Mouse (Mus musculus): ENCODE measurements around the gene Arhgef15. TPM values are rescaled to one million over a fixed set of nuclear protein-coding genes. Genes with fewer than 3 reads are reported as not detected.
"Not testable (repeated sequence)": the region's sequence is repeated elsewhere in the genome, so short reads cannot be mapped to it uniquely, and the experiment has no call there.

The Arhgef15 gene
- polyA plus RNA-seq, 1 experiment from 2014 or later = 27.2 TPM

DNA sequence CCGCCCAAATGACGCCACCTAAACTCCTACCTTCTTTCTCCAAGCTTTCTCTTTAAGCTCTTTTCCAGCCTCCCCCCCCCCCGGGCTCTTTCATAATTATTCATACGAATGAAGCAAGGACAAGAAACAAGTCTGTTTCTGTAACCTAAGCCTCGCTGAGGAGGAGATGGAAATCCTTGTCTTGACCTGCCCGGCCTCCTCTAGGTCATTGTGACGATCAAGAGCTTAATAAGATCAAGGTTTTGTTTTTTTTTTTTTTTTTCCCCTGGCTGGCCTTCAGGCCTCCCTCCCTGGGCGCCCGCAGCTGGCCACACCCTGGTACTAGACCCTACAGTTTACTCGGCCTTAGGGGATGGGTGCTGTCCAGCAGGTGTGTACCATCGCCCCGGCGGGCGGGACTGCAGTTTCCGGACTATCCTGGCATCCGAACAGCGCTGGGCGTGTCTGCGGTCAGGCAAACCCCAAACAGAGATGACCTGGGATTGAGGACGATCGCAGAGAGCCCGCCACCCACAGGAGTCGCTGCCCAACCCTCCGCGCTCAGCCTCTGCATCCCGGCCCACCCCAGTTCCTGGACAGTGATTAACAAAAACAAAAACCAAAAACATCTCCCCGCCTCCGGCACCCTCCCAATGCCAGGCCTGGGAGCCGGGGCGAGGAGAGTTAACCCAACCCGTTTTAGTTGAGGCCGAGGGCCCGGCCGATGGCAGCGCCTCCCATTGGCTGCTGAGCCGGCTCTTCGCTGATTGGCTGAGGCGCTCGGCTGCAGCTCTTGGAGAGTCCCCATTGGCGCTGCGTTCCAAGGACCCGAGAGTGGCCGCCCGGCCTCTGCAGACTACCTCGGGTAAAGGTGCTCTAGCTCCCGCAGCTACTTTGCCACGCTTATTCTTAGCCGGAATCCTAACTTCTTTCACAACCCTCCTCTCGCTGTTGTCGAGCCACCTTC is 10.3 kb upstream of the Arhgef15 start, which contains the start of gene Slc25a35:
Gene Slc25a35 (plus strand): TSS at position 795 of the 946 bp plus-strand sequence.
- under 1% methylated on average over 50 of the region's 50 CpGs for WGBS
- Histone ChIP-seq H3K9me3 (ENCODE audit: control insufficient read depth, low read length) (no peaks in the 10 kb centered on the region), H3K27ac (ENCODE audit: low read depth, low read length) (peak within 1 kb of the TSS; percentile 77), H3K4me1 (ENCODE audit: control insufficient read depth, insufficient read depth, low read depth, low read length) (peaks cover 12% of the 10 kb centered on the region), H3K4me3 (ENCODE audit: low read length) (peak within 1 kb of the TSS; percentile 68), H3K36me3 (ENCODE audit: control insufficient read depth, insufficient read depth, low read length) (no peaks in the 10 kb centered on the region), H3K27me3 (replicated peaks; ENCODE audit: control insufficient read depth, insufficient read depth, low read length) (no peaks in the 10 kb centered on the region), H3K9ac (ENCODE audit: low read depth, low read length) (peak within 1 kb of the TSS; percentile 79), H3K4me2 (ENCODE audit: low read length) (peak within 1 kb of the TSS; percentile 95)
- ATAC-seq = peak; percentile 97

DNA sequence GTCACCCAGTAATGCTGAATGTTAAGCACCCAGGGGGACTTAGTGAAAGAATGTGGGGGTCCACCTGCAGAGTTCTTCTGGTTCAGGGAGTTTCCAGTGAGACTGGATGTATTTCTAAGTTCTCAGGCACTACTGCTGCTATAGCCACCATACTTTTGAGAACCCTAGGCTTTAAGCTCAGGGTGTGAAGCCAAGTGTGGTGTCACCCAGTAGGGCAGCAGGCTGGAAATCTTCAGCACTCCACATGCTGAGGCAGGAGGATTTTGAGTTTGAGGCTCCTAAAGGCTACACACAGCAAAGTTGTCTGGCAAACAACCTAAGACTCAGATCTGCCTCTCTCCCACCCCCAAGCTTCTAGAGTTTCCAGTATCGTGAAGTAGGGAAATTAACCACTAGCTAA is 9.3 kb upstream of the Arhgef15 start:
- ATAC-seq = no peak
- WGBS = 61% methylated on average over 1 of the region's 1 CpGs
- Histone ChIP-seq H3K4me2 (ENCODE audit: low read length) (peak overlapping the region; percentile 95; the same call in 1 of the 2 replicates), H3K9me3 (ENCODE audit: control insufficient read depth, low read length) (no peaks in the 10 kb centered on the region), H3K27me3 (replicated peaks; ENCODE audit: control insufficient read depth, insufficient read depth, low read length) (no peaks in the 10 kb centered on the region), H3K27ac (ENCODE audit: low read depth, low read length) (no peak overlapping the region), H3K9ac (ENCODE audit: low read depth, low read length) (no peak overlapping the region), H3K36me3 (ENCODE audit: control insufficient read depth, insufficient read depth, low read length) (no peaks in the 10 kb centered on the region), H3K4me3 (ENCODE audit: low read length) (no peak overlapping the region), H3K4me1 (ENCODE audit: control insufficient read depth, insufficient read depth, low read depth, low read length) (peaks cover 12% of the 10 kb centered on the region)

DNA sequence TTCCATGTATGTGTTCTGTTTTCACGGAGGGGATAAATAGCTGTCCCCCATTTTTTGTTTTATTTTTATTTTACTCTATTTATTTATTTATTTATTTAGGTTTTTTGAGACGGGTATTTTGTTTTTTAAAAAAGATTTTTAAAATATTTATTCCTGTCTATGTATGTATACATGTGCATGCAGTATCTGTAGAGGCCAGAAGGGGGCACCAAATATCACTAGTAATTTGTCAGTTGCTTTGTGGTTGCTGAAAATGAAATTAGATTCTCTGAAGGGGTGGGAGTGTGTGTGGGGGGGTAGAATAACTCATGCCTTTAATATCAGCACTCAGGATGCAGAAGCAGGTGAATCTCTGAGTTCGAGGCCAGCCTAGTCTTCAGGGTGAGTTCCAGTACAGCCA is 8.6 kb upstream of the Arhgef15 start:
- Histone ChIP-seq H3K27me3 (replicated peaks; ENCODE audit: control insufficient read depth, insufficient read depth, low read length) (no peaks in the 10 kb centered on the region), H3K27ac (ENCODE audit: low read depth, low read length) (no peak overlapping the region), H3K9me3 (ENCODE audit: control insufficient read depth, low read length) (no peaks in the 10 kb centered on the region), H3K4me3 (ENCODE audit: low read length) (no peak overlapping the region), H3K9ac (ENCODE audit: low read depth, low read length) (no peak overlapping the region), H3K4me2 (ENCODE audit: low read length) (no peak overlapping the region), H3K36me3 (ENCODE audit: control insufficient read depth, insufficient read depth, low read length) (no peaks in the 10 kb centered on the region), H3K4me1 (ENCODE audit: control insufficient read depth, insufficient read depth, low read depth, low read length) (peaks cover 12% of the 10 kb centered on the region)
- WGBS = 43% methylated on average over 3 of the region's 3 CpGs
- no peak for ATAC-seq

DNA sequence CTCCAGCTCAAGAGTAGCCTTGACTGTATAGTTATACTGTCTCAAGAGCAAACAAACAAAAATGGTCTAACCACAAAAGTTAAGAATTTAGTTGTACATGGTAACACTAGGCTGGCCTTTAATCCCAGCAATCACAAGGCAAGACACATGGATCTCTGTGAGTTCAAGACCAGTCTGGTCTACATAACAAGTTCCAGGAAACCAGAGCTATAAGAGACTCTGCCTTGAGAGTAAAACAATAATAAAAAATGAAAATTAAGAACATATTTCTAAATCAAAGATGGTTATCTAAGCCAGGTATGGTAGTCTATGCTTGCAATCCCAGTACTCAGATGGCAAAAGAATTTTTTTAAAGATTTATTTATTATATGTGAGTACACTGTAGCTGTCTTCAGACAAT is 7.8 kb upstream of the Arhgef15 start:
- H3K27ac ChIP-seq (ENCODE audit: low read depth, low read length) = no peak overlapping the region
- no peak overlapping the region for H3K4me3 ChIP-seq (ENCODE audit: low read length)
- H3K27me3 ChIP-seq (replicated peaks; ENCODE audit: control insufficient read depth, insufficient read depth, low read length) = no peaks in the 10 kb centered on the region
- ATAC-seq = no peak
- no peaks in the 10 kb centered on the region for H3K9me3 ChIP-seq (ENCODE audit: control insufficient read depth, low read length)
- H3K4me2 ChIP-seq (ENCODE audit: low read length) = no peak overlapping the region
- H3K9ac ChIP-seq (ENCODE audit: low read depth, low read length) = no peak overlapping the region
- H3K36me3 ChIP-seq (ENCODE audit: control insufficient read depth, insufficient read depth, low read length) = no peaks in the 10 kb centered on the region
- H3K4me1 ChIP-seq (ENCODE audit: control insufficient read depth, insufficient read depth, low read depth, low read length) = peaks cover 12% of the 10 kb centered on the region

DNA sequence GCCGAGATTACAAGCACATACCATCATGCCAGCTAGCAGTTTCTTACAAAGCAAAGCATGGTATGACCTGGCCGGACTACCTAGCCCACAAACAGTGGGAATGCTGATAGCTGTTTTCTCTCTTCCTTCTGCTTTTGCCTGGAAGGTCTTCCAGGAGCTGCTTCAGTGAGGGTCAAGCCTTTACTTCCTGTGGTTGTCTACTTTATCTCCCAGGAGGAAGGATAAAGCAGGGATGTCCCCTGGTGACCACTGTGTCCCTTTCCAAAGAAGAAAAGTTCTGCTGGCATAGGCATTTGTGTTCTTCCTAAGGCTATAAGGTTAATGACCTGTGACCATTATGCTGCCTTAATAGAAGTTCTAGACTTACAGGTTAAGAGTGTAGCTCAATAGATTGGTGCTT is 6.1 kb upstream of the Arhgef15 start:
- no peaks in the 10 kb centered on the region for H3K36me3 ChIP-seq (ENCODE audit: control insufficient read depth, insufficient read depth, low read length)
- H3K27ac ChIP-seq (ENCODE audit: low read depth, low read length) = no peak overlapping the region
- H3K9me3 ChIP-seq (ENCODE audit: control insufficient read depth, low read length) = no peaks in the 10 kb centered on the region
- ATAC-seq = no peak
- no peaks in the 10 kb centered on the region; the same call in 1 of the 2 replicates for H3K27me3 ChIP-seq (replicated peaks; ENCODE audit: control insufficient read depth, insufficient read depth, low read length)
- peaks cover 8% of the 10 kb centered on the region for H3K4me1 ChIP-seq (ENCODE audit: control insufficient read depth, insufficient read depth, low read depth, low read length)
- H3K4me3 ChIP-seq (ENCODE audit: low read length) = no peak overlapping the region
- WGBS = 79% methylated on average over 2 of the region's 2 CpGs
- no peak overlapping the region for H3K9ac ChIP-seq (ENCODE audit: low read depth, low read length)
- no peak overlapping the region for H3K4me2 ChIP-seq (ENCODE audit: low read length)

DNA sequence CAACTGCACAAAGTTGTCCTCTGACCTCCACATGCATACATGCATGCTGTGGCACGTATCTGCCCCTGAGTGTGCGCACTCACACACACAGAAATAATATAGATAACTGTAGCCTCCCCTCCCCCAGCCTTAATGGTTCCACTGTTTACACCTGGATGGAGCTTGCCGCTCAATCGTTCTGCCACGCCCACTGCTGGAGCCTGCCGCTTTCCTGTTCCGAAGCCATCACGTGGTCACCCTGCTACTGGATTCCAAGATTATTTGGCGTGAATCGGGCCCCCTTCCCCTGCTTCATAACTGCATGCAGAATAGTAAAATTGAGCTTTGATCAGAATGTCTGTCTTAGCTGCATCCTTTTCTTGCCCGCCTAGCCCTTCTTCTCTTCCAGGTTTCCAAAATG is 4.9 kb upstream of the Arhgef15 start:
- not testable (repeated sequence) for H3K36me3 ChIP-seq (ENCODE audit: control insufficient read depth, insufficient read depth, low read length); H3K4me3 ChIP-seq (ENCODE audit: low read length); H3K4me2 ChIP-seq (ENCODE audit: low read length); H3K27me3 ChIP-seq (replicated peaks; ENCODE audit: control insufficient read depth, insufficient read depth, low read length); H3K9me3 ChIP-seq (ENCODE audit: control insufficient read depth, low read length); H3K27ac ChIP-seq (ENCODE audit: low read depth, low read length); H3K9ac ChIP-seq (ENCODE audit: low read depth, low read length); H3K4me1 ChIP-seq (ENCODE audit: control insufficient read depth, insufficient read depth, low read depth, low read length); ATAC-seq
- WGBS = 24% methylated on average over 11 of the region's 11 CpGs

DNA sequence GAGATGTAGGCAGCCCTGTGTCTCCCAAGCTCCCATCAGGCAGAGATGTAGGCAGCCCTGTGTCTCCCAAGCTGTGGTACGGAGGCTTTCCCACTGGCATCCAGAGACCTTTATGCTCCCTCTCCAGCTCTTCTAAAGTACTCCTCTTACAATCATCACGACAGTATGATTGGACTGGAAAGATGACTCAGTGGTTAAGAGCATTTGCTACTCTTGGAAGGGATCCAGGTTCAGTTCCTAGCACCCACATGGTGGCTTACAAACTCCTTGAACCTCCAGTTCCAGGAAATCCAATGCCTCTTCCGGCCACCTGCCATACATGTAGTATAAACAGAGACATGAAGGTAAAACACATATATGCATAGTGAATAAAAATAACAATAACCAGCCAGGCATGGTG is 4.3 kb upstream of the Arhgef15 start:
- H3K27ac ChIP-seq (ENCODE audit: low read depth, low read length) = no peak overlapping the region
- H3K9ac ChIP-seq (ENCODE audit: low read depth, low read length) = no peak overlapping the region
- H3K4me2 ChIP-seq (ENCODE audit: low read length) = no peak overlapping the region
- no peaks in the 10 kb centered on the region for H3K4me1 ChIP-seq (ENCODE audit: control insufficient read depth, insufficient read depth, low read depth, low read length)
- no peaks in the 10 kb centered on the region for H3K9me3 ChIP-seq (ENCODE audit: control insufficient read depth, low read length)
- H3K27me3 ChIP-seq (replicated peaks; ENCODE audit: control insufficient read depth, insufficient read depth, low read length) = peaks cover 6% of the 10 kb centered on the region
- H3K4me3 ChIP-seq (ENCODE audit: low read length) = no peak overlapping the region
- no peaks in the 10 kb centered on the region for H3K36me3 ChIP-seq (ENCODE audit: control insufficient read depth, insufficient read depth, low read length)
- WGBS = 73% methylated on average over 3 of the region's 3 CpGs
- ATAC-seq = no peak

DNA sequence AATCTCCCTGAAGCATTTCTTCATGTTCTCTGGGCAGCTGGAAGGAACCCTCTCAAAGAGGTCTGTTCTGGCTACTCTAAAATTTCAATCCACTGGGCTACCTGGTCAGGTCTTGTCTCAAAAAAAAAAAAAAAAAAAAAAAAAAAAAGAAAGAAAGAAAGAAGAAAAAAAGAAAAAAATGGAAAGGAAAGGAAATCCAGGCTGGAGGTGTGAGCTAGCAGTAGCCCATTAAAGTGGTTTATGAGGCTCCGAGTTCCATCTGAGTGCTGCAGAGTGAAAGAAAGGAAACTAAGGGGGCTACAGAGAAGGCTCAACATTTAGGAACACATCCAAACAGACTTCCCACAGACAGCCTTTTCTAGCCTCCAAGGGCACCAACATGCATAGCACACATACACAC is 691 bp upstream of the Arhgef15 start:
- 90% methylated on average over 1 of the region's 1 CpGs for WGBS
- Histone ChIP-seq H3K4me1 (ENCODE audit: control insufficient read depth, insufficient read depth, low read depth, low read length) (peaks cover 11% of the 10 kb centered on the region), H3K9me3 (ENCODE audit: control insufficient read depth, low read length) (no peaks in the 10 kb centered on the region), H3K4me2 (ENCODE audit: low read length) (no peak overlapping the region), H3K27me3 (replicated peaks; ENCODE audit: control insufficient read depth, insufficient read depth, low read length) (peaks cover 20% of the 10 kb centered on the region), H3K9ac (ENCODE audit: low read depth, low read length) (no peak overlapping the region), H3K4me3 (ENCODE audit: low read length) (no peak overlapping the region), H3K27ac (ENCODE audit: low read depth, low read length) (no peak overlapping the region), H3K36me3 (ENCODE audit: control insufficient read depth, insufficient read depth, low read length) (no peaks in the 10 kb centered on the region)
- ATAC-seq = no peak

DNA sequence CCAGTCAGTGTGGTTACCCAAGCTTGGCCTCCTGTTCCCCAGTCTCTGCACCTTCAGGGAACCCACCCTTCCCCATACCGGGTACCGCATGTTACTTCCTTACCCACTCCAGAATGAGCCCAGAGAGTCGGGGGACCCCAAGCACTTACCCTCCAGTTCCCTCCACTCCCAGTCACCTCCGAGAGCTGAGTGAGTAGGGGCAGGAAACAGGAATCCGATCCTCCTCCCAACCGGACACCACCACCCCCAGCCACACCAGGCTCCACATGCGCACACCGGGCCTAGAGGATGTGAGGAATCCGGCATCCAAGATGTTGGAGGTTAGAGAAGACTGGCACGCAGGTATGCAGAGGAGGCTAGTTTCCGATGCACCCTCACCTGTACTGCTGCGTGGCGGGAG is 583 bp downstream of the Arhgef15 start:
- no peak overlapping the region for H3K27ac ChIP-seq (ENCODE audit: low read depth, low read length)
- H3K4me1 ChIP-seq (ENCODE audit: control insufficient read depth, insufficient read depth, low read depth, low read length) = peaks cover 11% of the 10 kb centered on the region
- no peak overlapping the region; the same call in 1 of the 2 replicates for H3K9ac ChIP-seq (ENCODE audit: low read depth, low read length)
- H3K9me3 ChIP-seq (ENCODE audit: control insufficient read depth, low read length) = no peaks in the 10 kb centered on the region
- WGBS = 35% methylated on average over 13 of the region's 13 CpGs
- H3K4me2 ChIP-seq (ENCODE audit: low read length) = no peak overlapping the region
- H3K4me3 ChIP-seq (ENCODE audit: low read length) = 0 out of 2 replicates have a peak overlapping the region, but pooled peaks have one; percentile 3
- peaks cover 23% of the 10 kb centered on the region for H3K27me3 ChIP-seq (replicated peaks; ENCODE audit: control insufficient read depth, insufficient read depth, low read length)
- no peak for ATAC-seq
- no peaks in the 10 kb centered on the region for H3K36me3 ChIP-seq (ENCODE audit: control insufficient read depth, insufficient read depth, low read length)

All from hindbrain, embryonic 16.5 days (tissue).